ENCODE assay signal across 8 mouse cellular contexts in genomic region chr6:72235098-72235806, GRCm38 (mm10). TPM values are rescaled to one million over a fixed set of nuclear protein-coding genes. Genes with fewer than 3 reads are reported as not detected.
A peak's percentile ranks its signal among the peaks of the same experiment; 100 is the strongest.
DNase-seq lines count a peak whose midpoint lies in the region; ATAC-seq lines count a peak whose summit lies in the region.

TSS of gene Atoh8 (minus strand) at chr6:72235577.

- peak within 1 kb of the TSS; percentile 96 for H3K4me2 ChIP-seq in embryonic facial prominence, embryonic 14.5 days (ENCODE audit: low read depth, low read length)
- H3K4me2 ChIP-seq in heart, embryonic 12.5 days, result peak within 1 kb of the TSS; percentile 99
- peak within 1 kb of the TSS; percentile 98 for H3K4me2 ChIP-seq in kidney, embryonic 15.5 days
- peak within 1 kb of the TSS; percentile 67 for H3K4me2 ChIP-seq in liver, embryonic 16.5 days (ENCODE audit: low read depth, low read length)
- H3K4me2 ChIP-seq in neural tube, embryonic 13.5 days, result peak within 1 kb of the TSS; percentile 100

- no peaks in the 10 kb centered on the region for H3K36me3 ChIP-seq in embryonic facial prominence, embryonic 14.5 days (ENCODE audit: control insufficient read depth, insufficient read depth, low read length)
- no peaks in the 10 kb centered on the region for H3K36me3 ChIP-seq in heart, embryonic 12.5 days
- no peaks in the 10 kb centered on the region for H3K36me3 ChIP-seq in kidney, embryonic 15.5 days
- H3K36me3 ChIP-seq in liver, embryonic 16.5 days (ENCODE audit: control insufficient read depth, insufficient read depth), result no peaks in the 10 kb centered on the region
- no peaks in the 10 kb centered on the region for H3K36me3 ChIP-seq in neural tube, embryonic 13.5 days

- under 1% methylated on average over 39 of the region's 68 CpGs for WGBS in embryonic facial prominence, embryonic 14.5 days
- under 1% methylated on average over 68 of the region's 68 CpGs for WGBS in heart, embryonic 12.5 days
- WGBS in kidney, embryonic 15.5 days, result under 1% methylated on average over 68 of the region's 68 CpGs
- WGBS in liver, embryonic 16.5 days (ENCODE audit: insufficient replicate concordance), result under 1% methylated on average over 64 of the region's 68 CpGs
- WGBS in neural tube, embryonic 13.5 days, result under 1% methylated on average over 67 of the region's 68 CpGs

- peak within 1 kb of the TSS; percentile 66 for H3K9ac ChIP-seq in embryonic facial prominence, embryonic 14.5 days (ENCODE audit: low read depth, low read length)
- peak within 1 kb of the TSS; percentile 81 for H3K9ac ChIP-seq in heart, embryonic 12.5 days
- peak within 1 kb of the TSS; percentile 53 for H3K9ac ChIP-seq in kidney, embryonic 15.5 days
- H3K9ac ChIP-seq in liver, embryonic 16.5 days (ENCODE audit: low read depth, low read length), result no peak within 1 kb of the TSS
- peak within 1 kb of the TSS; percentile 69 for H3K9ac ChIP-seq in neural tube, embryonic 13.5 days

- DNase-seq in B cell, adult 2 months, result peak; percentile 32 to 39
- DNase-seq in adrenal gland, postnatal 10 days, result peak; percentile 75
- DNase-seq in embryonic facial prominence, embryonic 14.5 days (ENCODE audit: low spot score), result peak; percentile 84

- peaks cover 32% of the 10 kb centered on the region for H3K4me1 ChIP-seq in embryonic facial prominence, embryonic 14.5 days (ENCODE audit: control insufficient read depth, insufficient read depth, low read length)
- peaks cover 69% of the 10 kb centered on the region for H3K4me1 ChIP-seq in heart, embryonic 12.5 days (replicated peaks)
- H3K4me1 ChIP-seq in kidney, embryonic 15.5 days, result peaks cover 62% of the 10 kb centered on the region
- H3K4me1 ChIP-seq in liver, embryonic 16.5 days (ENCODE audit: control insufficient read depth, low read depth, low read length), result no peaks in the 10 kb centered on the region; the same call in 1 of the 2 replicates
- H3K4me1 ChIP-seq in neural tube, embryonic 13.5 days (replicated peaks), result peaks cover 61% of the 10 kb centered on the region

- ATAC-seq in embryonic facial prominence, embryonic 14.5 days (ENCODE audit: low read depth), result peak; percentile 60
- no peak for ATAC-seq in heart, embryonic 12.5 days (ENCODE audit: insufficient number of reproducible peaks, low FRiP score)
- peak; percentile 55 for ATAC-seq in kidney, embryonic 15.5 days (replicated peaks; ENCODE audit: low FRiP score)
- 0 out of 2 replicates have a peak, but pooled peaks have one; percentile 6 for ATAC-seq in liver, embryonic 16.5 days (ENCODE audit: low read depth)
- peak; percentile 54 for ATAC-seq in neural tube, embryonic 13.5 days (ENCODE audit: low read depth)
- no peak for ATAC-seq in CD4-positive, CD25-positive, alpha-beta regulatory T cell, adult 4 months

- peak within 1 kb of the TSS; percentile 75 for H3K27ac ChIP-seq in embryonic facial prominence, embryonic 14.5 days (replicated peaks; ENCODE audit: low read depth, low read length)
- peak within 1 kb of the TSS; percentile 71 for H3K27ac ChIP-seq in heart, embryonic 12.5 days (ENCODE audit: poor library complexity, severe bottlenecking)
- H3K27ac ChIP-seq in kidney, embryonic 15.5 days, result peak within 1 kb of the TSS; percentile 79
- H3K27ac ChIP-seq in liver, embryonic 16.5 days (ENCODE audit: low read length), result no peak within 1 kb of the TSS
- H3K27ac ChIP-seq in neural tube, embryonic 13.5 days (replicated peaks), result peak within 1 kb of the TSS; percentile 57

- peaks cover 13% of the 10 kb centered on the region; the same call in 1 of the 2 replicates for H3K27me3 ChIP-seq in embryonic facial prominence, embryonic 14.5 days (replicated peaks; ENCODE audit: control insufficient read depth, insufficient read depth, low read length)
- peaks cover 26% of the 10 kb centered on the region for H3K27me3 ChIP-seq in heart, embryonic 12.5 days (replicated peaks)
- H3K27me3 ChIP-seq in kidney, embryonic 15.5 days, result peaks cover 41% of the 10 kb centered on the region
- peaks cover 81% of the 10 kb centered on the region for H3K27me3 ChIP-seq in liver, embryonic 16.5 days (ENCODE audit: control insufficient read depth, insufficient read depth, low read depth, low read length)
- peaks cover 97% of the 10 kb centered on the region for H3K27me3 ChIP-seq in neural tube, embryonic 13.5 days

- H3K4me3 ChIP-seq in embryonic facial prominence, embryonic 14.5 days (ENCODE audit: low read depth, low read length), result peak within 1 kb of the TSS; percentile 67
- H3K4me3 ChIP-seq in heart, embryonic 12.5 days, result peak within 1 kb of the TSS; percentile 81
- H3K4me3 ChIP-seq in kidney, embryonic 15.5 days (replicated peaks), result peak within 1 kb of the TSS; percentile 69
- H3K4me3 ChIP-seq in liver, embryonic 16.5 days (ENCODE audit: low read depth, low read length), result peak within 1 kb of the TSS; percentile 54
- peak within 1 kb of the TSS; percentile 56 for H3K4me3 ChIP-seq in neural tube, embryonic 13.5 days

- H3K9me3 ChIP-seq in embryonic facial prominence, embryonic 14.5 days (ENCODE audit: control insufficient read depth, low read length), result no peaks in the 10 kb centered on the region
- no peaks in the 10 kb centered on the region for H3K9me3 ChIP-seq in heart, embryonic 12.5 days (replicated peaks)
- no peaks in the 10 kb centered on the region for H3K9me3 ChIP-seq in kidney, embryonic 15.5 days (replicated peaks)
- no peaks in the 10 kb centered on the region for H3K9me3 ChIP-seq in liver, embryonic 16.5 days (replicated peaks; ENCODE audit: control insufficient read depth, low read length)
- no peaks in the 10 kb centered on the region for H3K9me3 ChIP-seq in neural tube, embryonic 13.5 days

RNA-seq across cellular contexts. Expression of gene Atoh8, which starts in this region (rescaled TPM):
- total RNA-seq in adrenal gland, postnatal 10 days (2021), result 1 to 10 TPM; 7.0 to 7.9 TPM
- 12.1 and 12.9 TPM in 2 replicates for polyA plus RNA-seq in embryonic facial prominence, embryonic 14.5 days (2014; fragmentation: Nextera tagmentation; extraction: Ambion mirVana)
- 14.1 and 14.9 TPM in 2 replicates for polyA plus RNA-seq in heart, embryonic 12.5 days (2016; fragmentation: Nextera tagmentation; extraction: Ambion mirVana)
- 18.5 and 18.9 TPM in 2 replicates for polyA plus RNA-seq in kidney, embryonic 15.5 days (2015; fragmentation: Nextera tagmentation; extraction: Ambion mirVana)
- 0.90 and 0.92 TPM in 2 replicates for polyA plus RNA-seq in liver, embryonic 16.5 days (2015; fragmentation: Nextera tagmentation; extraction: Ambion mirVana)
- 3.9 and 4.7 TPM in 2 replicates for polyA plus RNA-seq in neural tube, embryonic 13.5 days (2015; fragmentation: Nextera tagmentation; extraction: Ambion mirVana)
- not detected for polyA plus RNA-seq in CD4-positive, CD25-positive, alpha-beta regulatory T cell, adult 4 months (2017; shearing (Covaris generic))

Comparison
In these comparisons a context has a peak if more than half of its experiments do, and no peak if none do; other contexts are left out.
1. Peak in ATAC-seq, H3K4me3 ChIP-seq and H3K4me2 ChIP-seq in liver, embryonic 16.5 days; RNA of the gene not detected or under 1 TPM.
2. ATAC-seq: peak in embryonic facial prominence, embryonic 14.5 days (single experiment), kidney, embryonic 15.5 days (single experiment) and neural tube, embryonic 13.5 days (single experiment); none in heart, embryonic 12.5 days (single experiment) and CD4-positive, CD25-positive, alpha-beta regulatory T cell, adult 4 months (single experiment).
3. Peak in every context shown above with its lines, with median percentiles within 50 percentile points of each other: DNase-seq, H3K4me2 ChIP-seq and H3K4me3 ChIP-seq.